Mouse (Mus musculus) lung, embryonic 16.5 days (tissue): ENCODE measurements around the gene Syp. TPM values are rescaled to one million over a fixed set of nuclear protein-coding genes. Genes with fewer than 3 reads are reported as not detected.

Experiments used
- ATAC-seq: fragments of 200-750 bp; cut with Nextera tagmentation; 2 replicates; pipeline ENCODE4 v1.8.0; 2017; ENCODE audit warnings: low read depth, mild to moderate bottlenecking, moderate library complexity
- H3K27ac ChIP-seq: fragments of 300-500 bp; sonication (generic); 2 replicates; pipeline ENCODE4 v1.5.1; 2014; ENCODE audit warnings: mild to moderate bottlenecking, control low read depth, low read length
- H3K27me3 ChIP-seq: fragments of 300-500 bp; sonication (generic); 2 replicates; pipeline ENCODE4 v1.6.1; 2014; ENCODE audit warnings: low read depth, low read length, mixed read lengths; ENCODE audit not compliant: control insufficient read depth, insufficient read depth
- H3K36me3 ChIP-seq: fragments of 300-500 bp; sonication (generic); 2 replicates; pipeline ENCODE4 v1.6.1; 2014; ENCODE audit warnings: low read length; ENCODE audit not compliant: control insufficient read depth, insufficient read depth
- H3K4me1 ChIP-seq: fragments of 300-500 bp; sonication (generic); replicated peaks from 2 replicates; pipeline ENCODE4 v1.6.1; 2014; ENCODE audit warnings: low read length, mixed read lengths; ENCODE audit not compliant: control insufficient read depth, insufficient read depth
- H3K4me2 ChIP-seq: fragments of 300-500 bp; sonication (generic); 2 replicates; pipeline ENCODE4 v1.6.1; 2014; ENCODE audit warnings: low read depth, low read length, control low read depth
- H3K4me3 ChIP-seq: fragments of 300-500 bp; sonication (generic); 2 replicates; pipeline ENCODE4 v1.5.1; 2014; ENCODE audit warnings: mild to moderate bottlenecking, low read length, control low read depth
- H3K9ac ChIP-seq: fragments of 300-500 bp; sonication (generic); 2 replicates; pipeline ENCODE4 v1.6.1; 2014; ENCODE audit warnings: low read length, control low read depth
- H3K9me3 ChIP-seq: fragments of 300-500 bp; sonication (generic); 2 replicates; pipeline ENCODE4 v1.6.1; 2016; ENCODE audit warnings: low read length; ENCODE audit not compliant: control insufficient read depth
- WGBS: fragments of 180-500 bp; shearing (Covaris S2); extraction: QIAGEN DNeasy Blood & Tissue Kit; methylation state at CpG from one replicate; pipeline ENCODE4 v1.1.7; 2014; 5-methylcytosine and 5-hydroxymethylcytosine counted together
- polyA plus RNA-seq: library from polyadenylated mRNA; unstranded; fragments of >200 nt; fragmentation: Nextera tagmentation; extraction: Ambion mirVana; gene quantifications from 2 replicates; pipeline ENCODE4 v1.2.1, GENCODE M21; 2015

Syp gene
- polyA plus RNA-seq, 1 experiment from 2014 or later, result 2.6 TPM

GRCm38 (mm10) chrX:7617889-7618551 is 20.3 kb upstream of the Syp start:
- no peaks in the 10 kb centered on the region for H3K27me3 ChIP-seq
- WGBS, result 74% methylated on average over 12 of the region's 12 CpGs
- H3K9me3 ChIP-seq, result no peaks in the 10 kb centered on the region
- no peak for ATAC-seq
- no peak overlapping the region for H3K27ac ChIP-seq
- H3K4me2 ChIP-seq, result no peak overlapping the region
- no peak overlapping the region for H3K9ac ChIP-seq
- H3K36me3 ChIP-seq, result no peaks in the 10 kb centered on the region
- H3K4me3 ChIP-seq, result no peak overlapping the region
- no peaks in the 10 kb centered on the region for H3K4me1 ChIP-seq

GRCm38 (mm10) chrX:7632560-7632959 is 5.7 kb upstream of the Syp start:
- no peaks in the 10 kb centered on the region for H3K36me3 ChIP-seq
- H3K4me1 ChIP-seq, result no peaks in the 10 kb centered on the region
- H3K27me3 ChIP-seq, result no peaks in the 10 kb centered on the region
- no peaks in the 10 kb centered on the region for H3K9me3 ChIP-seq
- H3K4me2 ChIP-seq, result no peak overlapping the region
- H3K9ac ChIP-seq, result no peak overlapping the region
- no peak overlapping the region for H3K27ac ChIP-seq
- no peak for ATAC-seq
- H3K4me3 ChIP-seq, result no peak overlapping the region
- WGBS, result 82% methylated on average over 6 of the region's 6 CpGs

GRCm38 (mm10) chrX:7635101-7635500 is 3.2 kb upstream of the Syp start:
- no peaks in the 10 kb centered on the region for H3K9me3 ChIP-seq
- ATAC-seq, result no peak
- no peak overlapping the region for H3K27ac ChIP-seq
- no peak overlapping the region for H3K9ac ChIP-seq
- H3K4me2 ChIP-seq, result no peak overlapping the region
- H3K4me3 ChIP-seq, result no peak overlapping the region
- H3K27me3 ChIP-seq, result peaks cover 3% of the 10 kb centered on the region; the same call in 1 of the 2 replicates
- no peaks in the 10 kb centered on the region for H3K4me1 ChIP-seq
- 42% methylated on average over 3 of the region's 3 CpGs for WGBS
- no peaks in the 10 kb centered on the region for H3K36me3 ChIP-seq

- 17% methylated on average over 13 of the region's 13 CpGs for WGBS
- H3K27ac ChIP-seq, result no peak overlapping the region
These were observed 1.5 kb downstream of the Syp start for GRCm38 (mm10) chrX:7639536-7640325.

GRCm38 (mm10) chrX:7640785-7641184 is 2.5 kb downstream of the Syp start:
- WGBS, result 25% methylated on average over 12 of the region's 12 CpGs
- Histone ChIP-seq H3K4me2 (no peak overlapping the region), H3K27ac (no peak overlapping the region)

More at GRCm38 (mm10) chrX:7639536-7640325, 1.5 kb downstream of the Syp start:
- H3K27me3 ChIP-seq, result peaks cover 3% of the 10 kb centered on the region; the same call in 1 of the 2 replicates
- H3K4me1 ChIP-seq, result no peaks in the 10 kb centered on the region
- H3K9ac ChIP-seq, result no peak overlapping the region
- no peak overlapping the region for H3K4me3 ChIP-seq
- H3K9me3 ChIP-seq, result no peaks in the 10 kb centered on the region
- H3K4me2 ChIP-seq, result no peak overlapping the region
- H3K36me3 ChIP-seq, result no peaks in the 10 kb centered on the region
- ATAC-seq, result no peak

GRCm38 (mm10) chrX:7645349-7645748 is 7.1 kb downstream of the Syp start:
- 8% methylated on average over 5 of the region's 5 CpGs for WGBS
- H3K27me3 ChIP-seq, result no peaks in the 10 kb centered on the region
- H3K9me3 ChIP-seq, result no peaks in the 10 kb centered on the region
- no peak overlapping the region for H3K27ac ChIP-seq
- no peaks in the 10 kb centered on the region for H3K36me3 ChIP-seq
- ATAC-seq, result no peak
- H3K9ac ChIP-seq, result no peak overlapping the region
- no peak overlapping the region for H3K4me2 ChIP-seq
- H3K4me3 ChIP-seq, result no peak overlapping the region
- no peaks in the 10 kb centered on the region for H3K4me1 ChIP-seq

More at GRCm38 (mm10) chrX:7640785-7641184, 2.5 kb downstream of the Syp start:
- Histone ChIP-seq H3K36me3 (no peaks in the 10 kb centered on the region), H3K4me3 (no peak overlapping the region), H3K27me3 (peaks cover 3% of the 10 kb centered on the region; the same call in 1 of the 2 replicates), H3K4me1 (no peaks in the 10 kb centered on the region), H3K9me3 (no peaks in the 10 kb centered on the region), H3K9ac (no peak overlapping the region)
- no peak for ATAC-seq

GRCm38 (mm10) chrX:7648671-7649304 is 10.5 kb downstream of the Syp start:
- H3K9me3 ChIP-seq, result no peaks in the 10 kb centered on the region
- WGBS, result 12% methylated on average over 25 of the region's 25 CpGs
- peak; percentile 99 for ATAC-seq
- H3K36me3 ChIP-seq, result no peaks in the 10 kb centered on the region
- peak overlapping the region; percentile 57 for H3K4me3 ChIP-seq
- H3K27me3 ChIP-seq, result no peaks in the 10 kb centered on the region
- peak overlapping the region; percentile 85 for H3K27ac ChIP-seq
- peak overlapping the region; percentile 62 for H3K4me2 ChIP-seq
- peak overlapping the region; percentile 82 for H3K9ac ChIP-seq
- no peaks in the 10 kb centered on the region for H3K4me1 ChIP-seq

GRCm38 (mm10) chrX:7657221-7657639 is 19.0 kb downstream of the Syp start, which contains the start of gene Prickle3:
Gene Prickle3 (plus strand): TSS chrX:7657260.
- Histone ChIP-seq H3K4me1 (peaks cover 8% of the 10 kb centered on the region), H3K27ac (peak within 1 kb of the TSS; percentile 78), H3K4me2 (peak within 1 kb of the TSS; percentile 67), H3K27me3 (no peaks in the 10 kb centered on the region), H3K9ac (peak within 1 kb of the TSS; percentile 80), H3K4me3 (peak within 1 kb of the TSS; percentile 61), H3K36me3 (no peaks in the 10 kb centered on the region), H3K9me3 (no peaks in the 10 kb centered on the region)
- 21% methylated on average over 26 of the region's 26 CpGs for WGBS
- peak; percentile 67 for ATAC-seq
